Mouse (Mus musculus): Measurements from ENCODE around the gene Phactr2.
"Not testable (repeated sequence)": the region's sequence is repeated elsewhere in the genome, so short reads cannot be mapped to it uniquely, and the experiment has no call there.

The Phactr2 gene

GRCm38 (mm10) chr10:13473833-13474567 is at the start of gene Phactr2:
Gene Phactr2 (minus strand): TSS chr10:13474412.
- DNase-seq (ENCODE audit: low spot score in 2 of 2) = peak; percentile 42 to 59

- DNase-seq (ENCODE audit: low spot score in 2 of 2) = no peak
Observed at GRCm38 (mm10) chr10:13521857-13522256, 47.6 kb upstream of the Phactr2 start.

GRCm38 (mm10) chr10:13502371-13502770 is 28.2 kb upstream of the Phactr2 start:
- DNase-seq (ENCODE audit: low spot score in 2 of 2) = peak in 1 of 2 experiments; percentile 22

GRCm38 (mm10) chr10:13501533-13501932 is 27.3 kb upstream of the Phactr2 start:
- peak in 1 of 2 experiments; percentile 8 for DNase-seq (ENCODE audit: low spot score in 2 of 2)

GRCm38 (mm10) chr10:13500938-13501496 is 26.8 kb upstream of the Phactr2 start:
- peak; percentile 71 to 83 for DNase-seq (ENCODE audit: low spot score in 2 of 2)

- DNase-seq (ENCODE audit: low spot score in 2 of 2) = peak; percentile 10 to 24
Observed at GRCm38 (mm10) chr10:13500473-13500872, 26.3 kb upstream of the Phactr2 start.

- DNase-seq (ENCODE audit: low spot score in 2 of 2) = no peak
Observed at GRCm38 (mm10) chr10:13499331-13499730, 25.1 kb upstream of the Phactr2 start, which contains the start of gene Fuca2. Gene Fuca2 (plus strand): TSS chr10:13499540.

- no peak for DNase-seq (ENCODE audit: low spot score in 2 of 2)
Observed at GRCm38 (mm10) chr10:13496315-13496714, 22.1 kb upstream of the Phactr2 start.

GRCm38 (mm10) chr10:13493978-13494686 is 19.9 kb upstream of the Phactr2 start:
- DNase-seq (ENCODE audit: low spot score in 2 of 2) = no peak

GRCm38 (mm10) chr10:13489671-13490070 is 15.5 kb upstream of the Phactr2 start:
- DNase-seq (ENCODE audit: low spot score in 2 of 2) = no peak

- no peak for DNase-seq (ENCODE audit: low spot score in 2 of 2)
Observed at GRCm38 (mm10) chr10:13485958-13486357, 11.7 kb upstream of the Phactr2 start.

GRCm38 (mm10) chr10:13479341-13479740 is 5.1 kb upstream of the Phactr2 start:
- DNase-seq (ENCODE audit: low spot score in 2 of 2) = no peak

- DNase-seq (ENCODE audit: low spot score in 2 of 2) = peak in 1 of 2 experiments; percentile 24
Observed at GRCm38 (mm10) chr10:13475121-13475520, 909 bp upstream of the Phactr2 start.

GRCm38 (mm10) chr10:13474568-13474955 is 350 bp upstream of the Phactr2 start:
- DNase-seq (ENCODE audit: low spot score in 2 of 2) = peak in 1 of 2 experiments; percentile 18

- no peak for DNase-seq (ENCODE audit: low spot score in 2 of 2)
Observed at GRCm38 (mm10) chr10:13473287-13473832, 852 bp downstream of the Phactr2 start.

- DNase-seq (ENCODE audit: low spot score in 2 of 2) = peak in 1 of 2 experiments; percentile 19
Observed at GRCm38 (mm10) chr10:13470236-13470635, 4.0 kb downstream of the Phactr2 start.

- DNase-seq (ENCODE audit: low spot score in 2 of 2) = not testable (repeated sequence)
Observed at GRCm38 (mm10) chr10:13468025-13468529, 6.1 kb downstream of the Phactr2 start.

- no peak for DNase-seq (ENCODE audit: low spot score in 2 of 2)
Observed at GRCm38 (mm10) chr10:13466925-13467324, 7.3 kb downstream of the Phactr2 start.

GRCm38 (mm10) chr10:13464295-13464694 is 9.9 kb downstream of the Phactr2 start:
- DNase-seq (ENCODE audit: low spot score in 2 of 2) = not testable (repeated sequence)

GRCm38 (mm10) chr10:13453200-13453990 is 20.8 kb downstream of the Phactr2 start:
- DNase-seq (ENCODE audit: low spot score in 2 of 2) = no peak

- DNase-seq (ENCODE audit: low spot score in 2 of 2) = no peak
Observed at GRCm38 (mm10) chr10:13451640-13452039, 22.6 kb downstream of the Phactr2 start.
